Mouse (Mus musculus) MEL (cell line): ENCODE measurements at regions not wholly inside any gene's neighbourhood (a gene's known extent, or its start where the extent isn't known, plus 50 kb on each side); places are given as distances from the start of the nearest gene placed in this dataset.

ENCODE experiments used
- DNase-seq: peaks from one replicate; pipeline ENCODE4 v3.0.0; 2011; ENCODE audit warnings: low read depth, low spot score
- H3K27ac ChIP-seq: 2 replicates; pipeline ENCODE4 v1.5.1; 2012; ENCODE audit warnings: low read depth, mild to moderate bottlenecking, control low read depth, low read length, moderate library complexity; ENCODE audit not compliant: control insufficient read depth
- H3K27me3 ChIP-seq, 2 experiments: fragments of 150-350 bp in 1 of 2; sonication (generic) in 1 of 2; 2 replicates each; pipeline ENCODE4 v1.6.1; 2012; ENCODE audit warnings: low read length in 2 of 2, mild to moderate bottlenecking in 2 of 2, improper control_type of control experiment in 1 of 2, moderate library complexity in 1 of 2; ENCODE audit not compliant: insufficient read depth in 2 of 2, control insufficient read depth in 1 of 2
- H3K36me3 ChIP-seq, 2 experiments: 2 replicates each; pipeline ENCODE4 v1.6.1; 2012 to 2014; ENCODE audit warnings: low read length in 2 of 2, improper control_type of control experiment in 1 of 2, inconsistent platforms in 1 of 2, mild to moderate bottlenecking in 1 of 2; ENCODE audit not compliant: insufficient read depth in 2 of 2, control insufficient read depth in 1 of 2
- H3K4me1 ChIP-seq, 2 experiments: fragments of 150-350 bp in 1 of 2; sonication (generic) in 1 of 2; 2 replicates each; pipeline ENCODE4 v1.6.1; 2012; ENCODE audit warnings: low read length in 2 of 2, improper control_type of control experiment in 1 of 2, mild to moderate bottlenecking in 1 of 2; ENCODE audit not compliant: insufficient read depth in 2 of 2, control insufficient read depth in 1 of 2
- H3K4me3 ChIP-seq, 2 experiments: fragments of 150-350 bp in 1 of 2; sonication (generic) in 1 of 2; 2 replicates each; pipeline ENCODE4 v1.5.1; 2012; ENCODE audit warnings: low read depth in 2 of 2, low read length in 2 of 2, mild to moderate bottlenecking in 2 of 2, moderate library complexity in 2 of 2, control low read depth in 1 of 2, improper control_type of control experiment in 1 of 2; ENCODE audit not compliant: control insufficient read depth in 1 of 2, insufficient read depth in 1 of 2
- H3K79me2 ChIP-seq: 2 replicates; pipeline ENCODE4 v1.6.1; 2012; ENCODE audit warnings: mild to moderate bottlenecking, low read length, moderate library complexity; ENCODE audit not compliant: control insufficient read depth, poor library complexity, insufficient read depth
- H3K9ac ChIP-seq: 2 replicates; pipeline ENCODE4 v1.6.1; 2012; ENCODE audit warnings: low read depth, mild to moderate bottlenecking, control low read depth, low read length, moderate library complexity; ENCODE audit not compliant: control insufficient read depth, poor library complexity, severe bottlenecking
- H3K9me3 ChIP-seq: fragments of 150-350 bp; sonication (generic); replicated peaks from 2 replicates; pipeline ENCODE4 v1.6.1; 2012; ENCODE audit warnings: mild to moderate bottlenecking, low read length, improper control_type of control experiment, moderate library complexity; ENCODE audit not compliant: insufficient read depth
- CHD1 ChIP-seq: IDR thresholded peaks from 2 replicates; pipeline ENCODE4 v1.6.1; 2012; ENCODE audit warnings: low read depth, mild to moderate bottlenecking, inconsistent platforms, low read length, improper control_type of control experiment
- CHD2 ChIP-seq: IDR thresholded peaks from 2 replicates; pipeline ENCODE4 v1.6.1; 2011; ENCODE audit warnings: low read length, improper control_type of control experiment
- CTCF ChIP-seq, 3 experiments: IDR thresholded peaks in 2 of 3; conservative IDR thresholded peaks in 1 of 3; 2 replicates each; pipeline ENCODE4 v1.5.1; 2011 to 2012; ENCODE audit warnings: low read length in 3 of 3, low read depth in 2 of 3, mild to moderate bottlenecking in 2 of 3, improper control_type of control experiment in 1 of 3, inconsistent platforms in 1 of 3, mixed read lengths in 1 of 3, moderate library complexity in 1 of 3; ENCODE audit not compliant: control insufficient read depth in 1 of 3, insufficient read depth in 1 of 3, poor library complexity in 1 of 3, severe bottlenecking in 1 of 3
- ELF1 ChIP-seq: IDR thresholded peaks from 2 replicates; pipeline ENCODE4 v1.6.1; 2014; ENCODE audit warnings: low read depth, mild to moderate bottlenecking, inconsistent platforms, low read length, improper control_type of control experiment, moderate library complexity
- EP300 ChIP-seq, 2 experiments: IDR thresholded peaks; 2 replicates each; pipeline ENCODE4 v1.6.1; 2011; ENCODE audit warnings: improper control_type of control experiment in 2 of 2, low read length in 2 of 2, low read depth in 1 of 2, mild to moderate bottlenecking in 1 of 2
- ETS1 ChIP-seq: IDR thresholded peaks from 2 replicates; pipeline ENCODE4 v1.6.1; 2012; ENCODE audit warnings: low read depth, mild to moderate bottlenecking, inconsistent platforms, low read length, improper control_type of control experiment, moderate library complexity
- GABPA ChIP-seq: IDR thresholded peaks from 2 replicates; pipeline ENCODE4 v1.6.1; 2012; ENCODE audit warnings: low read depth, mild to moderate bottlenecking, inconsistent platforms, low read length, improper control_type of control experiment, moderate library complexity
- GATA1 ChIP-seq: IDR thresholded peaks from 2 replicates; pipeline ENCODE4 v1.6.1; 2011; ENCODE audit warnings: low read depth, low read length, improper control_type of control experiment
- KAT2A ChIP-seq: conservative IDR thresholded peaks from 2 replicates; pipeline ENCODE4 v1.6.1; 2012; ENCODE audit warnings: low read depth, low read length, improper control_type of control experiment, inconsistent platforms
- MAFK ChIP-seq: IDR thresholded peaks from 2 replicates; pipeline ENCODE4 v1.6.1; 2011; ENCODE audit warnings: low read depth, mild to moderate bottlenecking, low read length, improper control_type of control experiment, borderline replicate concordance
- MAZ ChIP-seq: IDR thresholded peaks from 2 replicates; pipeline ENCODE4 v1.6.1; 2012; ENCODE audit warnings: low read depth, mild to moderate bottlenecking, inconsistent platforms, low read length, improper control_type of control experiment
- NRF1 ChIP-seq: IDR thresholded peaks from 2 replicates; pipeline ENCODE4 v1.6.1; 2014; ENCODE audit warnings: low read depth, mild to moderate bottlenecking, inconsistent platforms, low read length, improper control_type of control experiment, moderate library complexity; ENCODE audit not compliant: poor library complexity, insufficient read depth, severe bottlenecking
- SIN3A ChIP-seq: IDR thresholded peaks from 2 replicates; pipeline ENCODE4 v1.6.1; 2012; ENCODE audit warnings: low read length, improper control_type of control experiment, inconsistent platforms
- TBP ChIP-seq: IDR thresholded peaks from 2 replicates; pipeline ENCODE4 v1.8.0; 2011; ENCODE audit warnings: low read depth, low read length, improper control_type of control experiment
- USF2 ChIP-seq, 2 experiments: IDR thresholded peaks; 2 replicates each; pipeline ENCODE4 v1.6.1; 2011 to 2012; ENCODE audit warnings: improper control_type of control experiment in 2 of 2, low read length in 2 of 2, borderline replicate concordance in 1 of 2, inconsistent platforms in 1 of 2, low read depth in 1 of 2, mild to moderate bottlenecking in 1 of 2; ENCODE audit not compliant: insufficient read depth in 1 of 2
- ZC3H11A ChIP-seq: IDR thresholded peaks from 2 replicates; pipeline ENCODE4 v1.6.1; 2012; ENCODE audit warnings: low read depth, mild to moderate bottlenecking, inconsistent platforms, low read length, improper control_type of control experiment
- ZNF384 ChIP-seq: IDR thresholded peaks from 2 replicates; pipeline ENCODE4 v1.6.1; 2012; ENCODE audit warnings: low read depth, mild to moderate bottlenecking, inconsistent platforms, low read length, improper control_type of control experiment

- Histone ChIP-seq H3K4me3 (no peak overlapping the region), H3K4me1 (no peaks in the 10 kb centered on the region), H3K79me2 (no peaks in the 10 kb centered on the region), H3K9me3 (no peaks in the 10 kb centered on the region), H3K9ac (no peak overlapping the region), H3K36me3 (no peaks in the 10 kb centered on the region), H3K27ac (no peak overlapping the region), H3K27me3 (no peaks in the 10 kb centered on the region)
- TF ChIP-seq CHD1, result no peak
- no peak for DNase-seq
These were observed 122.3 kb upstream of the Irx3 start for GRCm38 (mm10) chr8:91924152-91924551.

- no peaks in the 10 kb centered on the region for H3K79me2 ChIP-seq
- no peak for DNase-seq
- no peaks in the 10 kb centered on the region for H3K4me1 ChIP-seq
- no peak for TF ChIP-seq GABPA
- TF ChIP-seq ZC3H11A, result no peak
- no peak for TF ChIP-seq CHD2
- no peak for TF ChIP-seq ETS1
- TF ChIP-seq KAT2A, result no peak
- TF ChIP-seq USF2 (IDR thresholded peaks at IDR 0.05; ENCODE audit: borderline replicate concordance in 1 of 2, insufficient read depth in 1 of 2, low read depth in 1 of 2, low read length in 2 of 2), result no peak
- TF ChIP-seq GATA1, result no peak
- no peak for TF ChIP-seq SIN3A
- TF ChIP-seq MAZ, result no peak
- no peak for TF ChIP-seq EP300 (IDR thresholded peaks at IDR 0.05; ENCODE audit: low read depth in 1 of 2, low read length in 2 of 2)
- no peak for TF ChIP-seq ZNF384
- TF ChIP-seq ELF1, result no peak
- TF ChIP-seq MAFK, result no peak
- TF ChIP-seq CTCF (IDR thresholded peaks at IDR 0.05 in 2 of 3, conservative IDR thresholded peaks at IDR 0.05 in 1 of 3; ENCODE audit: control insufficient read depth in 1 of 3, insufficient read depth in 1 of 3, low read depth in 2 of 3, low read length in 3 of 3, poor library complexity in 1 of 3, severe bottlenecking in 1 of 3), result no peak
- no peak for TF ChIP-seq NRF1
- no peak for TF ChIP-seq TBP
- H3K4me3 ChIP-seq, result no peak overlapping the region
- H3K9ac ChIP-seq, result no peak overlapping the region
- H3K27me3 ChIP-seq, result no peaks in the 10 kb centered on the region
- H3K36me3 ChIP-seq, result no peaks in the 10 kb centered on the region
- no peaks in the 10 kb centered on the region for H3K9me3 ChIP-seq
- no peak overlapping the region for H3K27ac ChIP-seq
These were observed 120.5 kb upstream of the Irx3 start for GRCm38 (mm10) chr8:91922211-91922874.
